Mouse (Mus musculus) cerebellum, postnatal 14 days (tissue): Measurements from ENCODE around the gene Chst11.
A peak's percentile ranks its signal among the peaks of the same experiment; 100 is the strongest.

ENCODE experiments used
- DNase-seq, 2 experiments: peaks; one replicate each; pipeline ENCODE4 v3.0.0; 2021; ENCODE audit warnings: mixed read lengths in 2 of 2

Chst11 gene

GRCm38 (mm10) chr10:83080275-83080741 lies 95.0 kb downstream of the Chst11 start:
- DNase-seq, result no peak

GRCm38 (mm10) chr10:83080930-83081329 lies 95.6 kb downstream of the Chst11 start:
- no peak for DNase-seq

GRCm38 (mm10) chr10:83083946-83084345 lies 98.6 kb downstream of the Chst11 start:
- DNase-seq, result peak in 1 of 2 experiments; percentile 32

DNA sequence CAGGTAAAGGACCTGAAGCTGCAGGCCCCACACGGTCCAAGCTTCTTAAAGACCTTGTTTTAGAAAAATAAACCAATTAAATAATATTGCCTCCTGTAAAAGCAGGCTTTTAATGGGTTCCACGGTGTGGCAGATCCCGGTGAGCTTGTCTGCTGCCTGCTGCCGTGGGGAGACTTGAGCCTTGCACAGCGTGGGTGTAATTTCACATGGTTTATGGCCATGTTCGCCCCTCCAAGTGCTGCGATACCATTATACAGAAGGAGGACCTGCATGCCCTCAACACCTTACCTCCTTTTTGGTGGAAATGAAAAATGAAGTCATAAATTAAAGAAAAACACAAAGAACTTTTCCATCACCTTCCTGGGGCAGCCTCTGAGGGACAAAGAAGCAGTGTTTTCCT lies 103.0 kb downstream of the Chst11 start:
- DNase-seq, result no peak

GRCm38 (mm10) chr10:83088826-83089225 lies 103.5 kb downstream of the Chst11 start:
- no peak for DNase-seq

- DNase-seq, result no peak
Measured at GRCm38 (mm10) chr10:83090185-83090584, 104.9 kb downstream of the Chst11 start.

DNA sequence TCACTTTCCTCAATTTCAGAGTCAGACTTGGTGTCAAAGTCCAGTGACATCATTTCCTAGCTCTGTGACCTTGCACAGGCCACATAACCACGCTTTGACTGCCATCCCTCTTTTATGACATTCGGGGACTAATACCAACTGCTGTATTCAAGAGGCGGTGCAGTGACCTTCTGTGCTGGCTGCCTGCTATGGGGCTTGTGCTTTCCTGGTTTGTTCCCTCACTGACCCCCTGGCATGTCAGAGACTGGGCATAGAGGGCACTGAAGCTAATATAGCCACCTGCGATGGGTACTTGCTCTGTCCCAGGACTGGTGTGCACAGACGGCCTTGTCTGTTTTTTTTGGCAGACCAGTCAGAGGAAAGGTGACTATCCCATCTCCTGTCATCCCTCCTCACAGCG lies 108.4 kb downstream of the Chst11 start:
- no peak for DNase-seq

- DNase-seq, result no peak
Measured at GRCm38 (mm10) chr10:83094248-83094647, 109.0 kb downstream of the Chst11 start.

DNA sequence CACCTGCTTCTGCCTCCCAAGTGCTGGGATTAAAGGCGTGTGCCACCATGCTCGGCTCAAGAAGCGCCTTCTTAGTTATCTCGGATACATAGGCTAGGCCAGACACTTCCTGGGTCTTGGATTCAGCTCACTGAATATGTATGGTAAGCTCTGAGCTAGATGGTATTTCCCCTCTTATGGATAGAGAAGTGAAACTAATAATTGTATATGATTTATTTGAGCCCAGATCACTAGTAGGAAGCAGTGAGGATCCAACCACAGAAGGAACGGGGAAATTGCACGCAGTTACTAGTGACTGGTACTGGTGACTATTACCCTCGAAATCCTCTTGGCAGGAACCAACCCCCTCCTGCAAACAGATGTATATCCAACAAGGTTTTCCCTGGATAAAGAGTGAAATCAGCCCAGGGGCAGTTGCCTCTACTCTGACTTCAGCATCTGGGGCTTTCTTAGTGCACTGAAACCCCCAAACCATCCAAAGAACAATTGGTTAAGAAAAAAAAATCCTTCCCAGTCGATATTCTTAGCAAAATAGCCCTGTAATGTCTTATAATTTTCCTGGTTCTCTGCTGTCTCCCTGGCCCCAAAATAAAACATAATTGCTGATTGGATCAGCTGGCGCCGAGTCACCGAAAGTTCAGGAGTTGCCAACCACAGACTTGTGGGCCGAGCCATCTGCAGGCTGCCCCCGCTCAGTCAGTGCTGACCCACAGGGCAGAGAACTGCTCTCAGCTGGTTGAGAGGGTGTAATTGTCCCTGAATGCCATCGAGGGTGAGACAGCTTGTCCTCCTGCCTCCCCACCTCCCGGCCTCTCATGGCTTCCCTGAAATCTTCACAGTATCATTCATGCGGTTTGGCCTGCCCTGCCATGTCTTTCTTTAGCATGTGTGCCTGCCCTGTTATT lies 109.8 kb downstream of the Chst11 start:
- DNase-seq, result peak in 1 of 2 experiments; percentile 43

DNA sequence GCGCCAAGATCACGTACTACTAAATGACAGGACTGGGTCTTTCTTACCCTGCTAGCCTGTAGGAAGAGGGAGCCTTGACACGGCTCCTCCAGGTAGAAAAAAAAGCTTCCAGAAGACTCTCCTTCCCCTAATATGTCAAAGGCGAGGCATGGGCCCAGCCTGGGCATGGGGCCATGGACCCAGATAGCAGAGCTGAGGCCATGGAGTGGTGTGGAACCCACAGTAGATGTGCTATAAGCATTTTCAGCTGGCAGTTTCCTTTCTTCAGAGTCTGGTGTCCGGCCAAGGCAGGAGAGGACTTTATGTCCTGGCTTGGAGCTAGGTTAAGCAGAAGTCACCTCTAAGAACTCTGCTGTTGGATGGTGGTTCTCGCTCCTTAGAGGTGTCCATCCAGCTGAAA lies 111.0 kb downstream of the Chst11 start:
- no peak for DNase-seq

DNA sequence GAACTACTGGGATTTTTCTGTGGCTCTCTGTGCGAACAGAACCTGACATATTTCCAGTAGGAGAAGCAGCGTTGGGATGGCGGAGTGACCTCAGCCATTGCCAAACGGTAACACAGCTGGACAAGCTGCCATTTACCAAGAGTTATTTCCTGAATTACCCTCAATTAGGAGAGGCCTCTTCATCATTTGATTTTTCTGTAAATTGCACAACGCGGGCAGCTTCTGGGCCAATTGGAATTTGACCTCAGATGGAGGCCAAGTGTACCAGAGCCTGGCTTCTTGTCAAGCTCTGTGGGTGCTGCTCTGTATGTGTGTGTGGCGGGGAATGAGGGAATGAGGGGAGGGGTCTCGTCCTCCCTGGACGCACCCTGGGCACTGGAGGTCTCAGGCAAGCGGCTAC lies 113.6 kb downstream of the Chst11 start:
- no peak for DNase-seq

DNA sequence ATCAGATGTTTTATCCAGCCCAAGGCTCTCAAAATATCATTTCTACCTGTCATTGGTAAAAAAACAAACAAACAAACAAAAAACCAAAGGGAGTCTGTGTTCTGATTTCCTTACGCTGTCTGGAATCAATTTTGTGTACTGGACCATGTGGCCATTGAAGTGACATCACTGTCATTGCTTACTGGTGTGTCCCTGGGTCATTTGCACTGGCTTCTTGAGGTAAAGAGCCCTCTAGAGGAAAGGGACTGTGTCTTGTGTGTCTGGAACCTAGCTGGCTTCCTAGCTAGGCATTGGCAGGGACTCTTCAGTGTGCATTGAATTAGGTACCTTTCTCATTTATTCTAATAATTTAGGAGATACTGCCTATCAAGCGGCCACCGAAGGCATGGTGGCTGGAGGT lies 114.4 kb downstream of the Chst11 start:
- peak in 1 of 2 experiments; percentile 43 for DNase-seq

DNA sequence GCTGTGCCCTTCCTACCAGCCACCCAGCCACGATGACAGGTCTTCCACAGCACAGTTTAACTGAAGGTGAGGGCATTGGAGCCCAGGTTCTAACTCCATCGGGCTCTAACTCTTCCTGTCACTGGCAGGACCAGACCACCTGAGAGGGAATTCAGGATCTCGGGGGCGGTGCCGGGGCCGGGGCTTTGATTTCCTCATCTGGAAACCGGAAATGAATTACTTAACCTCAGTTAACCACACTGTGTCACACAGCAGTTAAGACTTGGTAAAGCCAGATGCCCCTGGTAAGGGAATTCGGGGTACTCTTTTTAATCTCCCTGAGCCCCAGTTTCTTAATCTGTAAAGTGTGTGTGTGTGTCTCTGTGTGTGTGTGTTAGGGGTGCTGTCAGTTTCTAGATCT lies 115.6 kb downstream of the Chst11 start:
- DNase-seq, result no peak

- no peak for DNase-seq
Measured at GRCm38 (mm10) chr10:83101421-83102207, 116.3 kb downstream of the Chst11 start.

- no peak for DNase-seq
Measured at GRCm38 (mm10) chr10:83102745-83103144, 117.4 kb downstream of the Chst11 start.

GRCm38 (mm10) chr10:83104221-83104620 lies 118.9 kb downstream of the Chst11 start:
- no peak for DNase-seq

DNA sequence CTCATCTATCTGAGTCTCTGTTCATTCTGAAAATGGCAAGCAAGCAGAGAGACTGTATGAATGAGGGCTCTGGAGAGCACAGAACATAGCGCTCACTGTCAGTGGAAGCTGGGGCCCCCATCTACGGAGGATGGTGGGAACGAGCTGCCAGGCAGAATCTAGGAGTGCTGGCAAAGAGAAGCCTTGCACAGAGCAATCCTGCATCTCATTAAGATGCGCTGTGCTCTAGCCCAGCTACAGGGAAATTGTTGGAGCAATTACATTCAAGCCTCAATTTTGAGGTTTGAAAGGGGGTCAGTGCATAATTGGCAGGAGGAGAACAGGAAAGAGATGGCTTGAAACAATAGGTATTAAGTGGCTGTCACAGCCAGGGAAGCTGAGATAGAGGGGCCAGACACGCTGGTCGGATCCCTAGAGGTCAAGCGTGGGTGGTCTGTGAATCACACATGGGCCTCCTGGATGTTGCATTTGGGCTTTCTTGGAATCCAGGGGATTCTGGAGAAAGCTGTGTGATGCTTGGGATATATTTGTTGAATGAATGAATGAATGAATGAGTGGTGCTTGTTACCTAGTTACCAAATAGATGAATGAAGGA lies 121.0 kb downstream of the Chst11 start:
- no peak for DNase-seq

DNA sequence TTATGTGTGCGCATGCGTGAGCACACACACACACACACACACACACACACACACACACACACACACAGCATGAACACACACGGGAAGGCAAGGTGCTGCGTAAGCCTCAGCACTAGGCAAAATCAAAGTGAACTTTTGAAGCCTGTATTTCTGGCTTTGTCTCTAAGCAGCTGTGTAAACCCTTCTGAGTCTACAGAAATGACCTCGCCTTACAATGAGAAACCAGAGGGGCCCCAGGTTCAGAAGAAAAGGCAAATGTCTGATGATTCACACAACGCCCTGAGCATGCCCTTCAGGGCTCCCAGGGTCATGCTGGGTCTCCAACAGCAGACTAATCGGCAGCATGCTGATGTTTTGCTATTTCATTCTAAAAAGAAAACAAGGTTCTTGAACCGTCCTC lies 122.1 kb downstream of the Chst11 start:
- no peak for DNase-seq

DNA sequence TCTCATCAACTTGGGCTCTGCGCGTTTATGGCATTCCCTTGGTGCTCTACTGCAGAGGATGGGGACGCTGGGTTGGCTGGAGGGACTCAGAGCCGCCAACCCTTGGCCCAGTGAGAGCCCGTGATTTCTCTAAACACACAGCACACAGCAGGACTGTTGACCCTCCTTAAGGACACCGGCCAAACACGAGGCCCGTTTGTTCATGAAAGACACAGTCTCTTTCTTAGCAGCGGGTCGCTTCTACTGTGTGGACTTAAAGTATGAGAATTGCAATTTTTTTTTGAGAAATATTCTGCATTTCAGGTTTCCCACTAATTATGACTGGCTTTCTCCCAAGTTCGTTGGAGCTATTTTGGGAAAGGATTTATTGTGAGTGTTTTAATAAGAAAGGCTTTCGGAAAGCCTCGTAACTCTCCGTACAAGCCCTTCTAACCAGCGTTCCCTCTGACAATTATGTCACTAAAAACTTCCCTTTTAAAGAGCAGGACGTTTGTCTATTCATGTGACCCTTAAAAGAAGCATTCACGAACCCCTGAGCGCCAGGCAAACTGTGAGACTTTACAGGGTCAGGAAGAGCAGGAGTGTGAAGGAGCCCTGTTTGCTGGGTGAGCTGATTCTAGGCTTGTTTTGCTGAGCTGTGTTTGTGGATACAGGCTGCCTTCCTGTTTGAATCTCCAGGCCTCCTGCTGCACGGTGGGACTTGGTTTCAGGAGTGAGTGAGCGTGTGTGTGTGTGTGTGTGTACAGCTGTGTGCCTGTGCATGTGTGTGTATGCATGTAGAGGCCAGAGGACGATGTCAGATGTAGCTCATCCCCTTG lies 122.8 kb downstream of the Chst11 start:
- peak in 1 of 2 experiments; percentile 44 for DNase-seq

GRCm38 (mm10) chr10:83108946-83109345 lies 123.6 kb downstream of the Chst11 start:
- no peak for DNase-seq

DNA sequence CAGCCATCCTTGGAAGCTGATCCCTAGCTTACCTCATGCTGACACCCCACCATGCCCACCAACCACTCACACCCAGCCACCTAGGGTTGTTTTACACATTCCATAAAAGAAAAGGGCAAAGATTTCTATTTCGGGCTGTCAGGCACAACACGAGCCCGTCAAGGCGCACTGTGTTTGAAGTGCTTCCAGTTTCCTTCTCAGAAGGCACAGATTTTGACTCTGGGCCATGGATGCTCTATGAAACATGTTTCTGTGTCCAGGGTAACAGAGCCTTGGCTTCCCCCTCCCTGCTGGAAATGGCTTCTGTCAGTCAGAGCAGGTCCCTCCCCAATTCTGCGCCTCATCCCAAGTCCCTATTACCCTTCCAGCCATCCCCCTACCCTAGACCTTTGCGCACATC lies 125.7 kb downstream of the Chst11 start:
- peak; percentile 71 to 74 for DNase-seq

- DNase-seq, result peak in 1 of 2 experiments; percentile 55
Measured at GRCm38 (mm10) chr10:83112345-83112744, 127.0 kb downstream of the Chst11 start.
